Mouse (Mus musculus): ENCODE results near the gene Rgp1. TPM values are rescaled to one million over a fixed set of nuclear protein-coding genes. Genes with fewer than 3 reads are reported as not detected.

The Rgp1 gene
- total and polyA plus RNA-seq, 3 experiments, result 17.1 to 47.6 TPM; not detected in 1

GRCm38 (mm10) chr4:43558028-43558630 is 20.4 kb upstream of the Rgp1 start (continued):
- peak; percentile 85 to 87 for TF ChIP-seq EP300 (IDR thresholded peaks at IDR 0.05; ENCODE audit: low read depth in 1 of 2, low read length in 2 of 2)

- H3K9ac ChIP-seq (ENCODE audit: control insufficient read depth, low read depth, low read length, poor library complexity, severe bottlenecking), result peak overlapping the region; percentile 92
- peaks cover 12 to 36% of the 10 kb centered on the region in 2 experiments; a peak in 3 of 4 replicates for H3K36me3 ChIP-seq (ENCODE audit: control insufficient read depth in 1 of 2, insufficient read depth in 2 of 2, low read length in 2 of 2)
- peak; percentile 72 for DNase-seq (ENCODE audit: low read depth, low spot score)
- peak overlapping the region; percentile 92 for H3K27ac ChIP-seq (ENCODE audit: control insufficient read depth, low read depth, low read length)
- H3K9me3 ChIP-seq (replicated peaks; ENCODE audit: insufficient read depth, low read length), result no peaks in the 10 kb centered on the region
- H3K4me3 ChIP-seq (ENCODE audit: control insufficient read depth in 1 of 2, insufficient read depth in 1 of 2, low read depth in 2 of 2, low read length in 2 of 2), result peak overlapping the region; percentile 33 to 81; a peak in 3 of 4 replicates
- peaks cover 52% of the 10 kb centered on the region for H3K79me2 ChIP-seq (ENCODE audit: control insufficient read depth, insufficient read depth, low read length, poor library complexity)
- no peaks in the 10 kb centered on the region for H3K27me3 ChIP-seq (ENCODE audit: control insufficient read depth in 1 of 2, insufficient read depth in 2 of 2, low read length in 2 of 2)
- H3K4me1 ChIP-seq (ENCODE audit: control insufficient read depth in 1 of 2, insufficient read depth in 2 of 2, low read length in 2 of 2), result peaks cover 19 to 46% of the 10 kb centered on the region in 2 experiments
- TF ChIP-seq MAFK (IDR thresholded peaks at IDR 0.05; ENCODE audit: borderline replicate concordance, low read depth, low read length), result no peak
- peak; percentile 46; the same call in 1 of the 2 replicates for TF ChIP-seq SIN3A (IDR thresholded peaks at IDR 0.05; ENCODE audit: low read length)
- no peak for TF ChIP-seq GATA1 (IDR thresholded peaks at IDR 0.05; ENCODE audit: low read depth, low read length)
- no peak for TF ChIP-seq TAL1 (IDR thresholded peaks at IDR 0.05; ENCODE audit: low read length)
- TF ChIP-seq EP300 (IDR thresholded peaks at IDR 0.05; ENCODE audit: low read depth in 1 of 2, low read length in 2 of 2), result no peak
- TF ChIP-seq MYB (IDR thresholded peaks at IDR 0.05; ENCODE audit: low read depth, low read length), result no peak
- TF ChIP-seq CHD2 (IDR thresholded peaks at IDR 0.05; ENCODE audit: low read length), result no peak
- no peak for TF ChIP-seq KAT2A (conservative IDR thresholded peaks at IDR 0.05; ENCODE audit: low read depth, low read length)
- no peak for TF ChIP-seq ZNF384 (IDR thresholded peaks at IDR 0.05; ENCODE audit: low read depth, low read length)
- TF ChIP-seq ELF1 (IDR thresholded peaks at IDR 0.05; ENCODE audit: low read depth, low read length), result no peak
- TF ChIP-seq CTCF (IDR thresholded peaks at IDR 0.05 in 2 of 3, conservative IDR thresholded peaks at IDR 0.05 in 1 of 3; ENCODE audit: control insufficient read depth in 1 of 3, insufficient read depth in 1 of 3, low read depth in 2 of 3, low read length in 3 of 3, poor library complexity in 1 of 3, severe bottlenecking in 1 of 3), result no peak
- no peak for TF ChIP-seq E2F4 (IDR thresholded peaks at IDR 0.05; ENCODE audit: borderline replicate concordance, low read depth, low read length)
- TF ChIP-seq NELFE (IDR thresholded peaks at IDR 0.05; ENCODE audit: low read depth, low read length), result no peak
- no peak for TF ChIP-seq USF2 (IDR thresholded peaks at IDR 0.05; ENCODE audit: borderline replicate concordance in 1 of 2, insufficient read depth in 1 of 2, low read depth in 1 of 2, low read length in 2 of 2)
- TF ChIP-seq JUND (IDR thresholded peaks at IDR 0.05; ENCODE audit: low read depth, low read length), result no peak
- TF ChIP-seq MAZ (IDR thresholded peaks at IDR 0.05; ENCODE audit: low read depth, low read length), result no peak
- TF ChIP-seq MXI1 (IDR thresholded peaks at IDR 0.05; ENCODE audit: low read depth, low read length), result peak; percentile 95
- no peak for TF ChIP-seq GABPA (IDR thresholded peaks at IDR 0.05; ENCODE audit: low read depth, low read length)
- 0 out of 2 replicates have a peak, but pooled peaks have one; percentile 19 for TF ChIP-seq BHLHE40 (IDR thresholded peaks at IDR 0.05; ENCODE audit: borderline replicate concordance, low read depth, low read length)
- TF ChIP-seq ZC3H11A (IDR thresholded peaks at IDR 0.05; ENCODE audit: low read depth, low read length), result no peak
- TF ChIP-seq USF1 (IDR thresholded peaks at IDR 0.05; ENCODE audit: low read depth, low read length), result peak; percentile 59; the same call in 1 of the 2 replicates
- no peak for TF ChIP-seq NRF1 (IDR thresholded peaks at IDR 0.05; ENCODE audit: insufficient read depth, low read depth, low read length, poor library complexity, severe bottlenecking)
- TF ChIP-seq SMC3 (IDR thresholded peaks at IDR 0.05; ENCODE audit: low read depth, low read length), result no peak
- no peak for TF ChIP-seq ZMIZ1 (IDR thresholded peaks at IDR 0.05; ENCODE audit: low read depth, low read length)
- TF ChIP-seq MAX (IDR thresholded peaks at IDR 0.05; ENCODE audit: low read length), result peak; percentile 84
- no peak for TF ChIP-seq MEF2A (IDR thresholded peaks at IDR 0.05; ENCODE audit: extremely low read depth, insufficient replicate concordance, low read depth, low read length, poor library complexity, severe bottlenecking)
- TF ChIP-seq UBTF (IDR thresholded peaks at IDR 0.05; ENCODE audit: borderline replicate concordance, insufficient read depth, low read depth, low read length), result no peak
- no peak for TF ChIP-seq ETS1 (IDR thresholded peaks at IDR 0.05; ENCODE audit: low read depth, low read length)
- TF ChIP-seq MYC (IDR thresholded peaks at IDR 0.05; ENCODE audit: low read depth, low read length), result peak; percentile 69; the same call in 1 of the 2 replicates
- TF ChIP-seq POLR2AphosphoS2 (IDR thresholded peaks at IDR 0.05; ENCODE audit: low read length), result no peak
- TF ChIP-seq ZKSCAN1 (IDR thresholded peaks at IDR 0.05; ENCODE audit: low read depth, low read length), result no peak
- no peak for TF ChIP-seq HCFC1 (IDR thresholded peaks at IDR 0.05; ENCODE audit: low read depth, low read length)
- no peak for TF ChIP-seq TBP (IDR thresholded peaks at IDR 0.05; ENCODE audit: low read depth, low read length)
Measured at GRCm38 (mm10) chr4:43558631-43559356, 19.7 kb upstream of the Rgp1 start.
